Mouse (Mus musculus) limb, embryonic 14.5 days (tissue): ENCODE data around the gene Irx6. TPM values are rescaled to one million over a fixed set of nuclear protein-coding genes. Genes with fewer than 3 reads are reported as not detected.
A peak's percentile ranks its signal among the peaks of the same experiment; 100 is the strongest.

ENCODE experiments used
- ATAC-seq: fragments of 200-750 bp; cut with Nextera tagmentation; 2 replicates; pipeline ENCODE4 v1.8.0; 2017; ENCODE audit warnings: low read depth, moderate number of reproducible peaks, moderate TSS enrichment; ENCODE audit not compliant: low FRiP score
- DNase-seq: peaks from one replicate; pipeline ENCODE4 v3.0.0-alpha.2; 2015; ENCODE audit warnings: low spot score
- H3K27ac ChIP-seq: fragments of 300-500 bp; sonication (generic); replicated peaks from 2 replicates; pipeline ENCODE4 v1.5.1; 2014; ENCODE audit warnings: low read depth, mild to moderate bottlenecking, low read length, moderate library complexity, mixed read lengths
- H3K27me3 ChIP-seq: fragments of 300-500 bp; sonication (generic); 2 replicates; pipeline ENCODE4 v1.6.1; 2014; ENCODE audit warnings: low read length, mixed read lengths; ENCODE audit not compliant: control insufficient read depth, insufficient read depth
- H3K36me3 ChIP-seq: fragments of 300-500 bp; sonication (generic); 2 replicates; pipeline ENCODE4 v1.6.1; 2014; ENCODE audit warnings: mild to moderate bottlenecking, low read length, moderate library complexity, mixed read lengths; ENCODE audit not compliant: control insufficient read depth, insufficient read depth
- H3K4me1 ChIP-seq: fragments of 300-500 bp; sonication (generic); 2 replicates; pipeline ENCODE4 v1.6.1; 2014; ENCODE audit warnings: antibody characterized with exemption, low read length, mixed read lengths; ENCODE audit not compliant: control insufficient read depth, insufficient read depth
- H3K4me2 ChIP-seq: fragments of 300-500 bp; sonication (generic); replicated peaks from 2 replicates; pipeline ENCODE4 v1.6.1; 2014; ENCODE audit warnings: low read depth, mild to moderate bottlenecking, low read length, moderate library complexity; ENCODE audit not compliant: severe bottlenecking
- H3K4me3 ChIP-seq: fragments of 300-500 bp; sonication (generic); replicated peaks from 2 replicates; pipeline ENCODE4 v1.5.1; 2014; ENCODE audit warnings: low read length
- H3K9ac ChIP-seq: fragments of 300-500 bp; sonication (generic); 2 replicates; pipeline ENCODE4 v1.6.1; 2014; ENCODE audit warnings: mild to moderate bottlenecking, low read depth, low read length, moderate library complexity; ENCODE audit not compliant: severe bottlenecking
- H3K9me3 ChIP-seq: fragments of 300-500 bp; sonication (generic); 2 replicates; pipeline ENCODE4 v1.6.1; 2016; ENCODE audit warnings: low read length; ENCODE audit not compliant: control insufficient read depth
- POLR2A ChIP-seq: fragments of 200-500 bp; IDR thresholded peaks from 2 replicates; pipeline ENCODE4 v1.8.0; 2012; ENCODE audit warnings: inconsistent platforms, mild to moderate bottlenecking, moderate library complexity, borderline replicate concordance; ENCODE audit not compliant: insufficient read depth, insufficient read length; ENCODE audit errors: extremely low read depth
- WGBS: fragments of 180-500 bp; shearing (Covaris S2); extraction: QIAGEN DNeasy Blood & Tissue Kit; methylation state at CpG from one replicate; pipeline ENCODE4 v1.1.7; 2014; 5-methylcytosine and 5-hydroxymethylcytosine counted together
- polyA plus RNA-seq, 2 experiments: library from polyadenylated mRNA; depleted of rRNA in 1 of 2; stranded (reverse) in 1 of 2; unstranded in 1 of 2; fragments of >200 nt; fragmentation: Nextera tagmentation in 1 of 2; extraction: Ambion mirVana in 1 of 2; gene quantifications; 2 replicates each; pipeline versions ENCODE4 v1.2.1 to v1.2.3; 2012 to 2014

Irx6 gene
- polyA plus RNA-seq (2012; rRNA removed) (7.6 and 9.0 TPM in 2 replicates), polyA plus RNA-seq (2014; fragmentation: Nextera tagmentation; extraction: Ambion mirVana) (7.4 and 8.5 TPM in 2 replicates)

GRCm38 (mm10) chr8:92674244-92675128 is at the start of gene Irx6:
TSS of gene Irx6 (plus strand) at chr8:92674288.
- 0 out of 2 replicates have a peak, but pooled peaks have one; percentile 19 for ATAC-seq
- TF ChIP-seq POLR2A: no peak
- peak within 1 kb of the TSS; percentile 75 for H3K4me2 ChIP-seq
- WGBS: 2% methylated on average over 54 of the region's 62 CpGs
- H3K27ac ChIP-seq: no peak within 1 kb of the TSS
- peaks cover 98% of the 10 kb centered on the region for H3K27me3 ChIP-seq
- peak within 1 kb of the TSS; percentile 45 for H3K4me3 ChIP-seq
- H3K9me3 ChIP-seq: no peaks in the 10 kb centered on the region
- H3K4me1 ChIP-seq: peaks cover 19% of the 10 kb centered on the region
- DNase-seq: no peak
- peak within 1 kb of the TSS; percentile 45 for H3K9ac ChIP-seq
- no peaks in the 10 kb centered on the region for H3K36me3 ChIP-seq

GRCm38 (mm10) chr8:92628711-92629650 is 45.1 kb upstream of the Irx6 start:
- peak; percentile 42 for DNase-seq
- no peak for TF ChIP-seq POLR2A
- Histone ChIP-seq H3K4me1 (no peaks in the 10 kb centered on the region), H3K27ac (no peak overlapping the region), H3K36me3 (no peaks in the 10 kb centered on the region), H3K27me3 (no peaks in the 10 kb centered on the region), H3K9me3 (0 out of 2 replicates have a peak, but pooled peaks cover 2% of the 10 kb centered on the region), H3K4me2 (no peak overlapping the region), H3K9ac (no peak overlapping the region), H3K4me3 (no peak overlapping the region)
- 0 out of 2 replicates have a peak, but pooled peaks have one; percentile 41 for ATAC-seq
- 38% methylated on average over 14 of the region's 14 CpGs for WGBS

DNA sequence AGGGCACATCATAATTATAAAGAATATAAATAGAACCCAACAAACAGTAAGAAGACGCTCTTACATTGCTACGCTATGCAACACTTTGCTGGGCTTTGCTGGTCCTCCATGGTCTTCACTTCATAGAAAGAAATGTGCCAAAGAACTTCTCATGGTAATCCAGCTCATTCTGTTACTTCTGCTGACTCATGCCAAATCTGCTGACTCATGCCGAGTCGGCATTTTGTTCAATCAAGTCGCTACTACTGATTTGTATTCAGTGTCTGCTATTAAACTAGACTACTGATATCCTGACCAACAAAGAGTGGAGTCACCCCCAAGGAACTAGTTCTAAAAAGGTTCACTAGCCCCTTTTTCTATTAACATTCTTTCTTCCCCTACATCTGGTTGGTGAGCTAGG is 40.9 kb upstream of the Irx6 start:
- Histone ChIP-seq H3K4me3 (no peak overlapping the region), H3K36me3 (no peaks in the 10 kb centered on the region), H3K27ac (no peak overlapping the region), H3K9ac (no peak overlapping the region), H3K9me3 (no peaks in the 10 kb centered on the region), H3K4me2 (no peak overlapping the region), H3K4me1 (no peaks in the 10 kb centered on the region), H3K27me3 (no peaks in the 10 kb centered on the region)
- no peak for ATAC-seq
- WGBS: 97% methylated on average over 5 of the region's 5 CpGs
- TF ChIP-seq POLR2A: no peak
- no peak for DNase-seq

DNA sequence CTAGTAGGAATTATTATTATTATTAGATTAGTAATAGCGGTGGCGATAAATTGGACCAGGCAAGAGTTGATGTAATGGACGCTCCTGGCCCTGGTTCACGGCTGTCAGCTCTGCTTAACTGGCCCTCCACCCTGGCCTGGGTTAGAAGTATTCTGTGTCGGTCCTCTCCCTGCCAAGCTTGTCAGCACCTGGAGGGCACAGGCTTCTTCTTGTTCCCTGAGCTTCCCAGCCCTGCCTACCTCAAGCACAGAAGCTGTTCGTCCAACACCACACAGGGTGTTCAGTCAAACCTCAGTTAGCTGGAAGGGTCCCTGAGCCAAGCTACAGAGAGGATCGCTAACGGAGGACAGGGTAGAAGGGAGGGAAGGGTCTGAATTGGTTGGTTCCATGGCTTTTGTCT is 33.3 kb upstream of the Irx6 start:
- no peak overlapping the region for H3K9ac ChIP-seq
- no peaks in the 10 kb centered on the region for H3K9me3 ChIP-seq
- H3K4me3 ChIP-seq: no peak overlapping the region
- DNase-seq: no peak
- no peaks in the 10 kb centered on the region for H3K36me3 ChIP-seq
- H3K27ac ChIP-seq: no peak overlapping the region
- no peak overlapping the region for H3K4me2 ChIP-seq
- peaks cover 6% of the 10 kb centered on the region; the same call in 1 of the 2 replicates for H3K4me1 ChIP-seq
- no peak for ATAC-seq
- no peaks in the 10 kb centered on the region for H3K27me3 ChIP-seq
- 62% methylated on average over 8 of the region's 8 CpGs for WGBS
- no peak for TF ChIP-seq POLR2A

GRCm38 (mm10) chr8:92646637-92647036 is 27.5 kb upstream of the Irx6 start:
- ATAC-seq: no peak
- DNase-seq: peak; percentile 16

More at GRCm38 (mm10) chr8:92646637-92647036, 27.5 kb upstream of the Irx6 start:
- H3K9ac ChIP-seq: no peak overlapping the region
- no peak overlapping the region for H3K27ac ChIP-seq
- H3K4me1 ChIP-seq: no peaks in the 10 kb centered on the region
- no peaks in the 10 kb centered on the region for H3K36me3 ChIP-seq
- no peaks in the 10 kb centered on the region for H3K9me3 ChIP-seq
- TF ChIP-seq POLR2A: no peak
- no peak overlapping the region for H3K4me2 ChIP-seq
- 68% methylated on average over 2 of the region's 2 CpGs for WGBS
- H3K27me3 ChIP-seq: no peaks in the 10 kb centered on the region
- H3K4me3 ChIP-seq: no peak overlapping the region
